Mouse (Mus musculus): ENCODE results near the gene Lrsam1. TPM values are rescaled to one million over a fixed set of nuclear protein-coding genes. Genes with fewer than 3 reads are reported as not detected.

Lrsam1 gene
- polyA plus RNA-seq, 1 experiment from 2014 or later, result 15.3 TPM

- Histone ChIP-seq H3K9ac (no peak overlapping the region), H3K4me1 (no peaks in the 10 kb centered on the region), H3K27ac (replicated peaks) (no peak overlapping the region), H3K9me3 (replicated peaks) (no peaks in the 10 kb centered on the region), H3K27me3 (no peaks in the 10 kb centered on the region), H3K4me3 (replicated peaks) (no peak overlapping the region), H3K36me3 (peaks cover 78% of the 10 kb centered on the region), H3K4me2 (replicated peaks) (no peak overlapping the region)
- WGBS, result 68% methylated on average over 10 of the region's 10 CpGs
- ATAC-seq (ENCODE audit: insufficient number of reproducible peaks, low FRiP score, low TSS enrichment, low read depth), result no peak
Measured at GRCm38 (mm10) chr2:32924306-32924844, 37.0 kb downstream of the Lrsam1 start.

- peaks cover 85% of the 10 kb centered on the region for H3K36me3 ChIP-seq
- no peak overlapping the region for H3K4me3 ChIP-seq (replicated peaks)
- no peak overlapping the region for H3K4me2 ChIP-seq (replicated peaks)
- no peak for ATAC-seq (ENCODE audit: insufficient number of reproducible peaks, low FRiP score, low TSS enrichment, low read depth)
- H3K27ac ChIP-seq (replicated peaks), result no peak overlapping the region
- WGBS, result 93% methylated on average over 24 of the region's 24 CpGs
- no peaks in the 10 kb centered on the region for H3K27me3 ChIP-seq
- no peak overlapping the region for H3K9ac ChIP-seq
- H3K9me3 ChIP-seq (replicated peaks), result no peaks in the 10 kb centered on the region
- no peaks in the 10 kb centered on the region for H3K4me1 ChIP-seq
Measured at GRCm38 (mm10) chr2:32923551-32924250, 37.7 kb downstream of the Lrsam1 start.

DNA sequence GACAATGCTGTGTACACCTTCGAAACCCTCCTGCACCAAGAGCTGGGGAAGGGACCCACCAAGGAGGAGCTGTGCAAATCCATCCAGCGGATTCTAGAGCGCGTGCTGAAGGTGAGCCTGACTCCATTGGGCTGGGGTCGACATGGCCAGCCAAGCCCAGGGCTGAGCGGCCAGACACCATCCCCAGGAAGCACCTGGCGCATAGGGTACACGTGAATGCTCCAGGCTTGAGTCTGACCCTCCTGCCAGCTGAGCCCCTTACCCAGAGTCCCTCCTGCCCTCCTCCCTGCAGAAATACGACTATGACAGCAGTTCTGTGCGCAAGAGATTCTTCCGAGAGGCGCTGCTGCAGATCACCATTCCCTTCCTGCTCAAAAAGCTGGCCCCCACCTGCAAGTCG, 38.9 kb downstream of the Lrsam1 start:
- H3K27ac ChIP-seq (replicated peaks), result no peak overlapping the region
- H3K9me3 ChIP-seq (replicated peaks), result no peaks in the 10 kb centered on the region
- no peak overlapping the region for H3K4me3 ChIP-seq (replicated peaks)
- peaks cover 94% of the 10 kb centered on the region for H3K36me3 ChIP-seq
- H3K4me1 ChIP-seq, result no peaks in the 10 kb centered on the region
- WGBS, result 90% methylated on average over 13 of the region's 13 CpGs
- H3K4me2 ChIP-seq (replicated peaks), result no peak overlapping the region
- no peak for ATAC-seq (ENCODE audit: insufficient number of reproducible peaks, low FRiP score, low TSS enrichment, low read depth)
- H3K9ac ChIP-seq, result no peak overlapping the region
- no peaks in the 10 kb centered on the region for H3K27me3 ChIP-seq

GRCm38 (mm10) chr2:32921801-32922380, 39.5 kb downstream of the Lrsam1 start:
- Histone ChIP-seq H3K27me3 (no peaks in the 10 kb centered on the region), H3K36me3 (peaks cover 94% of the 10 kb centered on the region)
- 89% methylated on average over 15 of the region's 15 CpGs for WGBS

GRCm38 (mm10) chr2:32921235-32921634, 40.2 kb downstream of the Lrsam1 start:
- Histone ChIP-seq H3K9ac (no peak overlapping the region), H3K4me1 (0 out of 2 replicates have a peak, but pooled peaks cover 4% of the 10 kb centered on the region), H3K27ac (replicated peaks) (no peak overlapping the region), H3K36me3 (peaks cover 90% of the 10 kb centered on the region), H3K9me3 (replicated peaks) (no peaks in the 10 kb centered on the region), H3K27me3 (no peaks in the 10 kb centered on the region), H3K4me3 (replicated peaks) (no peak overlapping the region), H3K4me2 (replicated peaks) (no peak overlapping the region)
- WGBS, result 73% methylated on average over 7 of the region's 7 CpGs
- ATAC-seq (ENCODE audit: insufficient number of reproducible peaks, low FRiP score, low TSS enrichment, low read depth), result no peak

More at GRCm38 (mm10) chr2:32921801-32922380, 39.5 kb downstream of the Lrsam1 start:
- H3K9me3 ChIP-seq (replicated peaks), result no peaks in the 10 kb centered on the region
- no peak overlapping the region for H3K9ac ChIP-seq
- H3K27ac ChIP-seq (replicated peaks), result no peak overlapping the region
- no peak overlapping the region for H3K4me3 ChIP-seq (replicated peaks)
- ATAC-seq (ENCODE audit: insufficient number of reproducible peaks, low FRiP score, low TSS enrichment, low read depth), result no peak
- H3K4me2 ChIP-seq (replicated peaks), result no peak overlapping the region
- 0 out of 2 replicates have a peak, but pooled peaks cover 4% of the 10 kb centered on the region for H3K4me1 ChIP-seq

DNA sequence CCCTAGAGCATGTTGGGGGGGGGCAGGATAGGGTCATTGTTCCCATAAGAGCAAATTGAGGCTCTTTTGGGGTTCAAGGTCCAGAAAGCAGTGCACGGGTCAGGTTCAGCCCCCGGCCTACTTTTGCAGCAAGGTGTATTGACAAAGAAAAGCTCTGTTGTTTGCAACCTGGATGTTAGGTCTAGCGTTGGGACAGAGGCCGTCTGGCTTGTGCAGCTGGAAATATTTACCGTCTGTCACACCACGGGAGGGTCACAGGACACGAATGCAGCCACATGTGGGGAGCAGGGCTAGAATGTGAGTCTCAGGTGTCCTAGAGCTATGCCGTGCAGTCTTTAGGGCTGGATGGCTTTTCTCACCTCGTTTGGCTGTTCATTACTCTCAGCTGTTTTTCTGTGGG, 43.0 kb downstream of the Lrsam1 start:
- Histone ChIP-seq H3K4me1 (peaks cover 19% of the 10 kb centered on the region), H3K36me3 (peaks cover 78% of the 10 kb centered on the region), H3K27ac (replicated peaks) (no peak overlapping the region), H3K4me3 (replicated peaks) (no peak overlapping the region), H3K27me3 (no peaks in the 10 kb centered on the region), H3K9ac (no peak overlapping the region), H3K9me3 (replicated peaks) (no peaks in the 10 kb centered on the region), H3K4me2 (replicated peaks) (no peak overlapping the region)
- WGBS, result 44% methylated on average over 9 of the region's 9 CpGs
- no peak for ATAC-seq (ENCODE audit: insufficient number of reproducible peaks, low FRiP score, low TSS enrichment, low read depth)

DNA sequence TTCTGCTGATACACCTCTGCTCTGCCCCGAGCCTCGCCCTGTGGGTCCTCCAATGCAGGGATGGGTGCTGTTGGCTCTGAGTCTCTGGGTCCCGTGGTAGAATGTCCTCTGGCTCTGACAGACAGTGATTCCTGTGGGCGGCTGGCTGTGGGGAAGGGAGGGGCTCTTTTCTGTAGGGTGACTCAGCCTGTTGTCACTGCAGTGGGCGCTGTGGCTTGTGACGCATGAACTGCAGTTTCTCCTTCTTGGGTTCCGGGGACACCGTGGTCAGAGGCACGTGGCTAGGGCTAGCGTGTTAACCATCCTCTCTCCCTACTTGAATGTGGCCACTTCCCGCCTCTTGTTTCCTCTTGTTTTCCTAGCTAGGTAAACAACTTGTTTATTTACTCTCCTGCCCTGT, 43.9 kb downstream of the Lrsam1 start:
- H3K27ac ChIP-seq (replicated peaks), result no peak overlapping the region
- WGBS, result 72% methylated on average over 11 of the region's 11 CpGs

DNA sequence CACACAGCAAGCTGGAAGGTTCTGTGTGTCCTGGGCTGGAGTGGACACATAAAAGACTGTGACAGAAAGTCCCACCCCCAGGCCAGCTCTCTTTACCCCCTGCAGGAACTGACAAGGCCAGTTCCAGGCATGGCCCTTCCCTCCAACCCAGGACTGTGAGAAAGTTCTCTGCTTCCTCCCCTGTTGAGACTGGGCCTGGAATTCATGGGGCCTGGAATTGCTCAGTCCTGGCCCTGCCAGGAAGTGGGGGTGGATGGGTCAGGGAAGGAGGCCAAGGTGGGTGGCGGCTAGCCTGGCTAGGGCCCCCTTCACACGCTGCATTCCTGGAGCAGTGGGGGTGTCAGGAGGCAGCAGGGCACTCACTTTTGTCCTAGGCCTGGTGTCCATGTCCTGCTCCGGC, 46.5 kb downstream of the Lrsam1 start:
- H3K9me3 ChIP-seq (replicated peaks), result no peaks in the 10 kb centered on the region
- ATAC-seq (ENCODE audit: insufficient number of reproducible peaks, low FRiP score, low TSS enrichment, low read depth), result peak; percentile 71
- no peak overlapping the region for H3K4me2 ChIP-seq (replicated peaks)
- H3K36me3 ChIP-seq, result peaks cover 64% of the 10 kb centered on the region
- H3K9ac ChIP-seq, result no peak overlapping the region
- no peaks in the 10 kb centered on the region for H3K27me3 ChIP-seq
- WGBS, result 43% methylated on average over 3 of the region's 3 CpGs
- H3K4me3 ChIP-seq (replicated peaks), result no peak overlapping the region
- H3K27ac ChIP-seq (replicated peaks), result peak overlapping the region; percentile 78
- peaks cover 29% of the 10 kb centered on the region for H3K4me1 ChIP-seq

More for the DNA sequence above, 43.9 kb downstream of the Lrsam1 start:
- Histone ChIP-seq H3K4me3 (replicated peaks) (no peak overlapping the region), H3K4me1 (peaks cover 19% of the 10 kb centered on the region), H3K27me3 (no peaks in the 10 kb centered on the region), H3K9ac (no peak overlapping the region), H3K36me3 (peaks cover 71% of the 10 kb centered on the region), H3K9me3 (replicated peaks) (no peaks in the 10 kb centered on the region), H3K4me2 (replicated peaks) (no peak overlapping the region)
- ATAC-seq (ENCODE audit: insufficient number of reproducible peaks, low FRiP score, low TSS enrichment, low read depth), result no peak

- H3K4me1 ChIP-seq, result peaks cover 29% of the 10 kb centered on the region
- ATAC-seq (ENCODE audit: insufficient number of reproducible peaks, low FRiP score, low TSS enrichment, low read depth), result 0 out of 2 replicates have a peak, but pooled peaks have one; percentile 12
- 77% methylated on average over 5 of the region's 5 CpGs for WGBS
- no peak overlapping the region for H3K9ac ChIP-seq
- peak overlapping the region; percentile 78 for H3K27ac ChIP-seq (replicated peaks)
- H3K4me2 ChIP-seq (replicated peaks), result no peak overlapping the region
- no peaks in the 10 kb centered on the region for H3K27me3 ChIP-seq
- no peaks in the 10 kb centered on the region for H3K9me3 ChIP-seq (replicated peaks)
- peaks cover 61% of the 10 kb centered on the region for H3K36me3 ChIP-seq
- no peak overlapping the region for H3K4me3 ChIP-seq (replicated peaks)
Measured at GRCm38 (mm10) chr2:32914362-32914761, 47.1 kb downstream of the Lrsam1 start.

- no peak for ATAC-seq (ENCODE audit: insufficient number of reproducible peaks, low FRiP score, low TSS enrichment, low read depth)
- 0 out of 2 replicates have a peak overlapping the region, but pooled peaks have one; percentile 48 for H3K27ac ChIP-seq (replicated peaks)
- no peaks in the 10 kb centered on the region for H3K9me3 ChIP-seq (replicated peaks)
- H3K27me3 ChIP-seq, result no peaks in the 10 kb centered on the region
- peaks cover 44% of the 10 kb centered on the region for H3K36me3 ChIP-seq
- H3K4me3 ChIP-seq (replicated peaks), result no peak overlapping the region
- 25% methylated on average over 19 of the region's 19 CpGs for WGBS
- H3K4me2 ChIP-seq (replicated peaks), result no peak overlapping the region
- H3K9ac ChIP-seq, result no peak overlapping the region
- H3K4me1 ChIP-seq, result peaks cover 47% of the 10 kb centered on the region
Measured at GRCm38 (mm10) chr2:32912210-32912804, 49.1 kb downstream of the Lrsam1 start.

GRCm38 (mm10) chr2:32911639-32912182, 49.7 kb downstream of the Lrsam1 start:
- peaks cover 40% of the 10 kb centered on the region for H3K36me3 ChIP-seq
- no peak for ATAC-seq (ENCODE audit: insufficient number of reproducible peaks, low FRiP score, low TSS enrichment, low read depth)
- no peaks in the 10 kb centered on the region for H3K9me3 ChIP-seq (replicated peaks)
- no peak overlapping the region for H3K4me3 ChIP-seq (replicated peaks)
- H3K4me1 ChIP-seq, result peaks cover 50% of the 10 kb centered on the region
- no peak overlapping the region for H3K9ac ChIP-seq
- no peak overlapping the region for H3K4me2 ChIP-seq (replicated peaks)
- H3K27me3 ChIP-seq, result no peaks in the 10 kb centered on the region
- 73% methylated on average over 7 of the region's 7 CpGs for WGBS
- H3K27ac ChIP-seq (replicated peaks), result 0 out of 2 replicates have a peak overlapping the region, but pooled peaks have one; percentile 48
